ENCODE assay signal across 8 mouse cellular contexts in the genomic region with DNA sequence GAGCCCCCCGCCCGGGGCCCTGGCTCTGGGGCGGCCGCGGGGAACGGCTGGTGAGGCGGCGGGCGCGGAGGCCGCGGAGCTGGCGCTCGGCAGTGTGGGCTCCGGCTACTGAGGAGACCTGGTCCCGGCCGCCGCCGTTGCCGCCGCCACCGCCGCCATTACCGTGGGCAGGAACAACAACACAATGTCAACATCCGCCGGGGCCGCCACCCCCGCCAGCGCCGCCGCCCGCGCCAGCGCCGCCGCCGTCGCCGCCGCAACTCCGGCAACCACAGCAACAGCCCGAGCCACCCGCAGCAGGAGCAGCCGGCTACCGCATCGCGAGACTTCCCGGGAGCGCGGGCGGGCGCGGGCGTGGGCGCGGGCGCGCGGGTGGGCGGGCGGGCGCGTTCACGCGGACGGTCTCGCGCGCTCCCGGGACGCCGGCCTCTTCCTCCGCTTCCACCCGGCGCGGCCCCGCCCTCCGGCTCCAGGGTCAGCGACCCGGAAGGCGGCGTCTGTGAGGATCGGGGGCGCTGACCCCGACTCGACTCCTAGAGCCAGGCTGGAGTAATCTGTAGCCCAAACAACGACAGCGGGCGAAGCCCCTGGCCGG. TPM values are rescaled to one million over a fixed set of nuclear protein-coding genes. Genes with fewer than 3 reads are reported as not detected.
DNase-seq lines count a peak whose midpoint lies in the region; ATAC-seq lines count a peak whose summit lies in the region.

A gene (minus strand): TSS at position 465 of the 595 bp plus-strand sequence.

- peak; percentile 77 for DNase-seq in adipocyte (ENCODE audit: low spot score)
- peak; percentile 89 for DNase-seq in embryo, embryonic 10 days (ENCODE audit: low spot score)
- DNase-seq in gastrocnemius, postnatal 14 days, result peak; percentile 90
- peak; percentile 89 for DNase-seq in intestine, embryonic 14.5 days (ENCODE audit: low spot score)
- peak; percentile 83 to 86 for DNase-seq in left cerebral cortex, postnatal 14 days (ENCODE audit: low spot score in 2 of 2)
- peak; percentile 86 for DNase-seq in right cerebral cortex, postnatal 14 days
- peak; percentile 73 to 84 for DNase-seq in urinary bladder, postnatal 36 days (ENCODE audit: low spot score in 2 of 2)

- peak; percentile 92 for ATAC-seq in intestine, embryonic 14.5 days (replicated peaks; ENCODE audit: low FRiP score, low TSS enrichment, low read depth)
- ATAC-seq in megakaryocyte-erythroid progenitor cell, adult 5-6 weeks (replicated peaks; ENCODE audit: low FRiP score, low TSS enrichment, poor library complexity, severe bottlenecking), result peak; percentile 70

- peak within 1 kb of the TSS; percentile 87 for H3K27ac ChIP-seq in intestine, embryonic 14.5 days (ENCODE audit: low read depth)

- H3K9ac ChIP-seq in intestine, embryonic 14.5 days (ENCODE audit: low read length), result peak within 1 kb of the TSS; percentile 99

- intact Hi-C loops in gastrocnemius, postnatal 14 days (cut with DNase I; ENCODE audit: low total_unique reads), result loop anchor here (10.0 kb wide), 1 partner anchor 80 kb away; no protein-coding TSS in a partner anchor
- intact Hi-C loops in left cerebral cortex, postnatal 14 days (cut with DNase I), result no loop called here

- H3K4me2 ChIP-seq in intestine, embryonic 14.5 days (ENCODE audit: low read length), result peak within 1 kb of the TSS; percentile 77

- no peaks in the 10 kb centered on the region for H3K36me3 ChIP-seq in intestine, embryonic 14.5 days (ENCODE audit: control insufficient read depth, insufficient read depth, low read length)

- H3K27me3 ChIP-seq in intestine, embryonic 14.5 days (replicated peaks; ENCODE audit: control insufficient read depth, insufficient read depth, low read length), result no peaks in the 10 kb centered on the region

- H3K9me3 ChIP-seq in intestine, embryonic 14.5 days (ENCODE audit: control insufficient read depth, low read length), result no peaks in the 10 kb centered on the region

- peaks cover 11% of the 10 kb centered on the region for H3K4me1 ChIP-seq in intestine, embryonic 14.5 days (replicated peaks; ENCODE audit: control insufficient read depth, insufficient read depth, low read length)

- under 1% methylated on average over 56 of the region's 90 CpGs for WGBS in intestine, embryonic 14.5 days

- peak within 1 kb of the TSS; percentile 89 for H3K4me3 ChIP-seq in intestine, embryonic 14.5 days (ENCODE audit: low read depth, low read length)

RNA-seq across cellular contexts. Expression of the gene that starts here (rescaled TPM):
- 10 to 100 TPM; 16.0 to 18.1 TPM for total RNA-seq in gastrocnemius, postnatal 14 days (2021)
- polyA plus RNA-seq in intestine, embryonic 14.5 days (2014; fragmentation: Nextera tagmentation; extraction: Ambion mirVana), result 39.2 and 42.2 TPM in 2 replicates
- 10 to 100 TPM; 23.6 to 25.7 TPM for total RNA-seq in left cerebral cortex, postnatal 14 days (2021)
- 7.5 and 12.5 TPM in 2 replicates for total RNA-seq in megakaryocyte-erythroid progenitor cell, adult 5-6 weeks (2014; fragmentation: Nextera tagmentation)
- total RNA-seq in megakaryocyte-erythroid progenitor cell, adult 5-6 weeks (2017), result 19.4 and 41.6 TPM in 2 replicates

Comparison
In these comparisons a context has a peak if more than half of its experiments do, and no peak if none do; other contexts are left out.
1. Peak in every context shown above with its lines: DNase-seq, ATAC-seq, H3K4me3 ChIP-seq and H3K27ac ChIP-seq.